Mouse (Mus musculus) kidney, adult 2 months (tissue): Measurements from ENCODE around the gene Fxr2.

Experiments
- CTCF ChIP-seq: fragments of 200-500 bp; conservative IDR thresholded peaks from 2 replicates; pipeline ENCODE4 v1.5.1; 2011; ENCODE audit warnings: low read depth, mild to moderate bottlenecking, control low read depth, low read length, moderate library complexity, mixed read lengths; ENCODE audit not compliant: insufficient read depth, insufficient read length
- POLR2A ChIP-seq: fragments of 200-500 bp; IDR thresholded peaks from one replicate; pipeline ENCODE4 v1.6.1; 2011; ENCODE audit warnings: low read depth, low read length, control low read depth

GRCm38 (mm10) chr11:69620394-69621081 is 12.3 kb upstream of the Fxr2 start:
- no peak for TF ChIP-seq POLR2A
- no peak for TF ChIP-seq CTCF
